In genomic region chr13:83721563-83721962, GRCm38 (mm10) we compare ENCODE assay signal across 8 mouse cellular contexts.
A peak's percentile ranks its signal among the peaks of the same experiment; 100 is the strongest.
DNase-seq lines count a peak whose midpoint lies in the region; ATAC-seq and TF ChIP-seq lines count a peak whose summit lies in the region.
"Had no signal": no experiment of that assay in that cellular context is flagged by ENCODE, and none has a peak within 500 bp of the region (broad histone marks: within the 10 kb centered on the region; RNA-seq: fewer than 3 reads in every experiment).

No protein-coding gene starts in this region.

- H3K4me3 ChIP-seq in CH12.LX (replicated peaks in 1 of 3; ENCODE audit: low read depth in 2 of 3, low read length in 2 of 3, poor library complexity in 1 of 3) (peak overlapping the region; percentile 44 to 74 (median 66)), ES-Bruce4 (ENCODE audit: low read depth, low read length) (peak overlapping the region; percentile 70)
- H3K4me3 ChIP-seq in embryonic facial prominence, embryonic 11.5 days (ENCODE audit: low read depth, low read length), result peak overlapping the region; percentile 27; the same call in 1 of the 2 replicates
- H3K4me3 ChIP-seq: liver, embryonic 15.5 days had no signal

- dilution Hi-C loops in CH12.LX (cut with MboI; ENCODE audit: extremely low pct_ligation_motif_present, extremely low pct_unique_long_range_greater_than_20kb, low sequenced_read_pairs), result no loop called here

- TF ChIP-seq POLR2A in CH12.LX (IDR thresholded peaks at IDR 0.05; ENCODE audit: low read depth, low read length), result no peak
- no peak for TF ChIP-seq POLR2A in ES-Bruce4 (IDR thresholded peaks at IDR 0.05; ENCODE audit: insufficient read depth, low read length)

- WGBS in embryonic facial prominence, embryonic 11.5 days, result under 1% methylated on average over 14 of the region's 14 CpGs

- TF ChIP-seq CTCF in CH12.LX (conservative IDR thresholded peaks at IDR 0.05 in 1 of 2, IDR thresholded peaks at IDR 0.05 in 1 of 2; ENCODE audit: low read depth in 2 of 2, low read length in 2 of 2) (no peak), ES-Bruce4 (IDR thresholded peaks at IDR 0.05; ENCODE audit: low read depth, low read length) (no peak)

- TF ChIP-seq RAD21 in CH12.LX (IDR thresholded peaks at IDR 0.05; ENCODE audit: low read depth, low read length), result no peak

- H3K4me2 ChIP-seq in CH12.LX (ENCODE audit: insufficient read depth, low read depth, poor library complexity, severe bottlenecking), result peak overlapping the region; percentile 89
- no peak overlapping the region for H3K4me2 ChIP-seq in embryonic facial prominence, embryonic 11.5 days (ENCODE audit: low read depth, low read length)
- H3K4me2 ChIP-seq: liver, embryonic 15.5 days had no signal

- peak; percentile 50 for DNase-seq in CH12.LX (ENCODE audit: extremely low read depth)
- peak; percentile 28 for DNase-seq in embryonic facial prominence, embryonic 11.5 days (ENCODE audit: low spot score)
- peak; percentile 34 to 46 for DNase-seq in layer of hippocampus, postnatal 25 days (ENCODE audit: extremely low spot score in 1 of 2, low spot score in 1 of 2)
- no peak for DNase-seq in urinary bladder, postnatal 25 days (ENCODE audit: low spot score)
- DNase-seq in spleen, postnatal 10 days (ENCODE audit: low spot score in 2 of 2), result no peak
- DNase-seq in urinary bladder, adult 18-20 months (ENCODE audit: low spot score in 2 of 2), result no peak

- 0 out of 2 replicates have a peak, but pooled peaks have one; percentile 29 for ATAC-seq in embryonic facial prominence, embryonic 11.5 days (replicated peaks; ENCODE audit: insufficient number of reproducible peaks, low FRiP score, low TSS enrichment, low read depth)

- H3K79me2 ChIP-seq in CH12.LX (replicated peaks; ENCODE audit: control insufficient read depth, extremely low read depth, insufficient read depth, poor library complexity, severe bottlenecking), result no peaks in the 10 kb centered on the region

- peak overlapping the region; percentile 51 for H3K9ac ChIP-seq in CH12.LX (ENCODE audit: insufficient read depth, low read depth)
- H3K9ac ChIP-seq in ES-Bruce4 (ENCODE audit: low read depth, poor library complexity, severe bottlenecking), result no peak overlapping the region
- H3K9ac ChIP-seq in embryonic facial prominence, embryonic 11.5 days (replicated peaks; ENCODE audit: low read length), result peak overlapping the region; percentile 43
- H3K9ac ChIP-seq: liver, embryonic 15.5 days had no signal

- H3K27me3 ChIP-seq in CH12.LX (replicated peaks), result no peaks in the 10 kb centered on the region
- peaks cover 37% of the 10 kb centered on the region for H3K27me3 ChIP-seq in ES-Bruce4 (ENCODE audit: control insufficient read depth, insufficient read depth, low read length, poor library complexity, severe bottlenecking)
- peaks cover 71% of the 10 kb centered on the region for H3K27me3 ChIP-seq in embryonic facial prominence, embryonic 11.5 days (ENCODE audit: control insufficient read depth, insufficient read depth, low read length)

- peaks cover 0 to 24% of the 10 kb centered on the region in 2 experiments; a peak in 2 of 4 replicates for H3K4me1 ChIP-seq in CH12.LX (ENCODE audit: control insufficient read depth in 1 of 2, insufficient read depth in 2 of 2)
- H3K4me1 ChIP-seq in ES-Bruce4 (ENCODE audit: control insufficient read depth, insufficient read depth, low read length), result no peaks in the 10 kb centered on the region
- H3K4me1 ChIP-seq in embryonic facial prominence, embryonic 11.5 days (ENCODE audit: control insufficient read depth, insufficient read depth, low read length), result no peaks in the 10 kb centered on the region
- H3K4me1 ChIP-seq: liver, embryonic 15.5 days had no signal

- H3K36me3 ChIP-seq in CH12.LX (replicated peaks in 1 of 2; ENCODE audit: control insufficient read depth in 1 of 2, insufficient read depth in 1 of 2, low read length in 1 of 2) (peaks cover 0 to 5% of the 10 kb centered on the region in 2 experiments), ES-Bruce4 (ENCODE audit: control insufficient read depth, insufficient read depth, low read length, poor library complexity, severe bottlenecking) (no peaks in the 10 kb centered on the region)
- H3K36me3 ChIP-seq in embryonic facial prominence, embryonic 11.5 days (replicated peaks; ENCODE audit: control insufficient read depth, insufficient read depth, low read depth, low read length), result no peaks in the 10 kb centered on the region
- H3K36me3 ChIP-seq: liver, embryonic 15.5 days had no signal

- H3K27ac ChIP-seq in CH12.LX (ENCODE audit: insufficient read depth, low read depth) (no peak overlapping the region), ES-Bruce4 (ENCODE audit: insufficient read depth, low read length) (no peak overlapping the region)
- H3K27ac ChIP-seq in embryonic facial prominence, embryonic 11.5 days (replicated peaks; ENCODE audit: low read depth, low read length), result peak overlapping the region; percentile 28; the same call in 1 of the 2 replicates
- H3K27ac ChIP-seq: liver, embryonic 15.5 days had no signal

- no peaks in the 10 kb centered on the region for H3K9me3 ChIP-seq in CH12.LX (replicated peaks; ENCODE audit: low read length)
- H3K9me3 ChIP-seq in ES-Bruce4 (replicated peaks; ENCODE audit: control insufficient read depth, insufficient read depth, low read length, poor library complexity, severe bottlenecking), result no peaks in the 10 kb centered on the region
- H3K9me3 ChIP-seq in embryonic facial prominence, embryonic 11.5 days (replicated peaks; ENCODE audit: control insufficient read depth, low read length), result no peaks in the 10 kb centered on the region
- H3K9me3 ChIP-seq: liver, embryonic 15.5 days had no signal

- in situ Hi-C loops in CH12.LX (cut with MboI; ENCODE audit: low pct_ligation_motif_present, low pct_unique_long_range_greater_than_20kb, low sequenced_read_pairs), result no loop called here

- TF ChIP-seq EP300 in CH12.LX (IDR thresholded peaks at IDR 0.05; ENCODE audit: low read length) (no peak), ES-Bruce4 (IDR thresholded peaks at IDR 0.05; ENCODE audit: insufficient read depth, low read depth, low read length) (no peak)

TF ChIP-seq in CH12.LX, 34 proteins besides CTCF, POLR2A, EP300 and RAD21:
- TF ChIP-seq E2F4 (IDR thresholded peaks at IDR 0.05; ENCODE audit: insufficient replicate concordance, low read depth, low read length), result no peak
- no peak for TF ChIP-seq ZC3H11A (IDR thresholded peaks at IDR 0.05; ENCODE audit: low read depth, low read length)
- TF ChIP-seq TBP (conservative IDR thresholded peaks at IDR 0.05; ENCODE audit: low read depth, low read length), result no peak
- no peak for TF ChIP-seq IRF4 (IDR thresholded peaks at IDR 0.05; ENCODE audit: low read depth, low read length)
- TF ChIP-seq MAZ (IDR thresholded peaks at IDR 0.05; ENCODE audit: low read depth, low read length), result no peak
- TF ChIP-seq NELFE (IDR thresholded peaks at IDR 0.05; ENCODE audit: low read depth, low read length), result no peak
- TF ChIP-seq JUN (IDR thresholded peaks at IDR 0.05; ENCODE audit: insufficient read depth, low read depth, low read length), result no peak
- no peak for TF ChIP-seq TCF12 (IDR thresholded peaks at IDR 0.05; ENCODE audit: low read depth, low read length)
- no peak for TF ChIP-seq CHD1 (IDR thresholded peaks at IDR 0.05; ENCODE audit: low read depth, low read length)
- TF ChIP-seq ELF1 (IDR thresholded peaks at IDR 0.05; ENCODE audit: low read depth, low read length), result no peak
- no peak for TF ChIP-seq MAFK (IDR thresholded peaks at IDR 0.05; ENCODE audit: insufficient replicate concordance, low read length)
- no peak for TF ChIP-seq ZNF384 (IDR thresholded peaks at IDR 0.05; ENCODE audit: low read depth, low read length)
- TF ChIP-seq PAX5 (IDR thresholded peaks at IDR 0.05; ENCODE audit: low read length), result no peak
- TF ChIP-seq ZMIZ1 (IDR thresholded peaks at IDR 0.05; ENCODE audit: low read depth, low read length), result no peak
- no peak for TF ChIP-seq MYC (IDR thresholded peaks at IDR 0.05; ENCODE audit: low read depth, low read length)
- TF ChIP-seq USF1 (IDR thresholded peaks at IDR 0.05; ENCODE audit: low read depth, low read length), result no peak

Comparison
In these comparisons a context has a peak if more than half of its experiments do, and no peak if none do; other contexts are left out.
1. DNase-seq: peak in CH12.LX (single experiment), embryonic facial prominence, embryonic 11.5 days (single experiment) and layer of hippocampus, postnatal 25 days (2 of 2); none in urinary bladder, postnatal 25 days (single experiment), spleen, postnatal 10 days (0 of 2) and urinary bladder, adult 18-20 months (0 of 2).
2. Peak in every context shown above with its lines, with median percentiles within 50 percentile points of each other: H3K4me3 ChIP-seq.